Mouse (Mus musculus) limb, embryonic 14.5 days (tissue): ENCODE measurements around the gene Eprs. TPM values are rescaled to one million over a fixed set of nuclear protein-coding genes. Genes with fewer than 3 reads are reported as not detected.

Experiments
- ATAC-seq: fragments of 200-750 bp; cut with Nextera tagmentation; 2 replicates; pipeline ENCODE4 v1.8.0; 2017; ENCODE audit warnings: low read depth, moderate number of reproducible peaks, moderate TSS enrichment; ENCODE audit not compliant: low FRiP score
- DNase-seq: peaks from one replicate; pipeline ENCODE4 v3.0.0-alpha.2; 2015; ENCODE audit warnings: low spot score
- H3K27ac ChIP-seq: fragments of 300-500 bp; sonication (generic); replicated peaks from 2 replicates; pipeline ENCODE4 v1.5.1; 2014; ENCODE audit warnings: low read depth, mild to moderate bottlenecking, low read length, moderate library complexity, mixed read lengths
- H3K27me3 ChIP-seq: fragments of 300-500 bp; sonication (generic); 2 replicates; pipeline ENCODE4 v1.6.1; 2014; ENCODE audit warnings: low read length, mixed read lengths; ENCODE audit not compliant: control insufficient read depth, insufficient read depth
- H3K36me3 ChIP-seq: fragments of 300-500 bp; sonication (generic); 2 replicates; pipeline ENCODE4 v1.6.1; 2014; ENCODE audit warnings: mild to moderate bottlenecking, low read length, moderate library complexity, mixed read lengths; ENCODE audit not compliant: control insufficient read depth, insufficient read depth
- H3K4me1 ChIP-seq: fragments of 300-500 bp; sonication (generic); 2 replicates; pipeline ENCODE4 v1.6.1; 2014; ENCODE audit warnings: antibody characterized with exemption, low read length, mixed read lengths; ENCODE audit not compliant: control insufficient read depth, insufficient read depth
- H3K4me2 ChIP-seq: fragments of 300-500 bp; sonication (generic); replicated peaks from 2 replicates; pipeline ENCODE4 v1.6.1; 2014; ENCODE audit warnings: low read depth, mild to moderate bottlenecking, low read length, moderate library complexity; ENCODE audit not compliant: severe bottlenecking
- H3K4me3 ChIP-seq: fragments of 300-500 bp; sonication (generic); replicated peaks from 2 replicates; pipeline ENCODE4 v1.5.1; 2014; ENCODE audit warnings: low read length
- H3K9ac ChIP-seq: fragments of 300-500 bp; sonication (generic); 2 replicates; pipeline ENCODE4 v1.6.1; 2014; ENCODE audit warnings: mild to moderate bottlenecking, low read depth, low read length, moderate library complexity; ENCODE audit not compliant: severe bottlenecking
- H3K9me3 ChIP-seq: fragments of 300-500 bp; sonication (generic); 2 replicates; pipeline ENCODE4 v1.6.1; 2016; ENCODE audit warnings: low read length; ENCODE audit not compliant: control insufficient read depth
- POLR2A ChIP-seq: fragments of 200-500 bp; IDR thresholded peaks from 2 replicates; pipeline ENCODE4 v1.8.0; 2012; ENCODE audit warnings: inconsistent platforms, mild to moderate bottlenecking, moderate library complexity, borderline replicate concordance; ENCODE audit not compliant: insufficient read depth, insufficient read length; ENCODE audit errors: extremely low read depth
- WGBS: fragments of 180-500 bp; shearing (Covaris S2); extraction: QIAGEN DNeasy Blood & Tissue Kit; methylation state at CpG from one replicate; pipeline ENCODE4 v1.1.7; 2014; 5-methylcytosine and 5-hydroxymethylcytosine counted together
- microRNA counts: library from miRNA; unstranded; fragments of <30 nt; microRNA quantifications from one replicate; lab custom pipeline; 2016
- microRNA-seq: library from miRNA; unstranded; fragments of <30 nt; microRNA quantifications from one replicate; pipeline ENCODE4, GENCODE M21; 2016
- polyA plus RNA-seq, 2 experiments: library from polyadenylated mRNA; depleted of rRNA in 1 of 2; stranded (reverse) in 1 of 2; unstranded in 1 of 2; fragments of >200 nt; fragmentation: Nextera tagmentation in 1 of 2; extraction: Ambion mirVana in 1 of 2; gene quantifications; 2 replicates each; pipeline versions ENCODE4 v1.2.1 to v1.2.3; 2012 to 2014

Eprs gene
- polyA plus RNA-seq, 2 experiments, result 50.4 to 142 TPM

GRCm38 (mm10) chr1:185472025-185472720, 109.3 kb downstream of the Eprs start:
- Histone ChIP-seq H3K36me3 (no peaks in the 10 kb centered on the region), H3K4me2 (no peak overlapping the region), H3K27me3 (no peaks in the 10 kb centered on the region), H3K9ac (no peak overlapping the region), H3K27ac (no peak overlapping the region), H3K4me1 (peaks cover 4% of the 10 kb centered on the region; the same call in 1 of the 2 replicates), H3K4me3 (no peak overlapping the region), H3K9me3 (no peaks in the 10 kb centered on the region)
- peak; percentile 17 for DNase-seq
- ATAC-seq, result no peak
- TF ChIP-seq POLR2A, result no peak
- WGBS, result 34% methylated on average over 8 of the region's 8 CpGs

DNA sequence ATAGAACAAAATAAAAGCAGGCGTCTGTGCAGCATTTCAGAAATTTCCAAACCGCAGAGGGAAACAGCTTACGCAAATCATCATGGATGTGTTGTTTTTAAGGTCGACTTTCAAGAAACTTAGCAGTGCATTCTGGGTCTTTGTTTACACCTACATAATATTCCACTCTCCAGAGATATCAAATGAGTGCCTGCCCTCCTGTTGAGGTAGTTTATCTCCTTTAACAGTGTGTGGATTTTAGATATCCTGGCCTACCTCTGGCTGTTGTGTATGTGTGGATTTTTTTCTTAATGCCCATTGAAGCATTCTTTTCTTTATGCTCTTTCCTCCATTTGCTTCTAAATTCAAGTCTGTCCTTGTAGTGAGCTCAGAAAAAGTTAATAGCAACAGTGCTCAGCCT, 109.9 kb downstream of the Eprs start:
- Histone ChIP-seq H3K4me1 (peaks cover under 1% of the 10 kb centered on the region; the same call in 1 of the 2 replicates), H3K27ac (no peak overlapping the region), H3K36me3 (no peaks in the 10 kb centered on the region), H3K4me3 (no peak overlapping the region), H3K4me2 (no peak overlapping the region), H3K27me3 (no peaks in the 10 kb centered on the region), H3K9ac (no peak overlapping the region), H3K9me3 (no peaks in the 10 kb centered on the region)
- TF ChIP-seq POLR2A, result no peak
- ATAC-seq, result no peak
- 80% methylated on average over 4 of the region's 4 CpGs for WGBS
- no peak for DNase-seq

DNA sequence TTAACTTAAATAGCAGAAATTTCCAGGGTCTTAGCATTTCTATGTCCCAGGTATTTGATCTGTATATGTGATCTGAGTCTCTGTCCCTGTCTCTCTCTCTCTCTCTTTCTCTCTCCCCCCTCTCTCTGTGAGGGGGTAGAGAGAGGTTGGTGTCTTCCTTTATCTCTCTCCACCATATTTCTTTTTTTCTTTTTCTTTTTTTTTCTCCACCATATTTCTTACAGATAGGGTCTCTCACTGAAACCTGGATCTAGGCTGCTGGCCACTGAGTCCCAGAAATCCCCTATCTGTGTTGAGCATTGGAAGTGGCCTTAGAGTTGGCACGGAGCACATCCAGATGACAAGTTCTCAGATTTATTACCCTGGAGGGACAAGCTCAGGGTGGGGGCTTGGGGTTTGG, 110.6 kb downstream of the Eprs start:
- WGBS, result 94% methylated on average over 1 of the region's 1 CpGs
- Histone ChIP-seq H3K4me3 (no peak overlapping the region), H3K27ac (no peak overlapping the region), H3K36me3 (no peaks in the 10 kb centered on the region), H3K4me2 (no peak overlapping the region), H3K4me1 (no peaks in the 10 kb centered on the region), H3K9ac (no peak overlapping the region), H3K27me3 (no peaks in the 10 kb centered on the region), H3K9me3 (no peaks in the 10 kb centered on the region)
- DNase-seq (no peak), ATAC-seq (no peak)
- TF ChIP-seq POLR2A, result no peak

MicroRNA genes within 50 kb of the gene (microRNA counts, 519-probe panel; counts per million panel counts)
- microRNA mmu-miR-194 (lab: Ali Mortazavi, UCI), result 2,254 counts per million, percentile 37 among the panel's probes with 10 or more counts

Small RNA genes within 50 kb of the gene (microRNA-seq; reads per million reads assigned to microRNA genes)
- gene Mir194-1, result not detected
- gene Mir215, result 0.69 reads per million

Other genes with a start within 250 kb of the Eprs start
- gene Rab3gap2, start 158.9 kb upstream of the Eprs start, polyA plus RNA-seq (2012; rRNA removed), result 36.9 and 38.0 TPM in 2 replicates
- gene Rab3gap2, start 158.9 kb upstream of the Eprs start, polyA plus RNA-seq (2014; fragmentation: Nextera tagmentation; extraction: Ambion mirVana), result 24.9 and 26.3 TPM in 2 replicates
- gene Iars2, start 33.6 kb upstream of the Eprs start, polyA plus RNA-seq (2012; rRNA removed), result 23.6 and 26.7 TPM in 2 replicates
- 29.0 and 33.4 TPM in 2 replicates for gene Iars2, start 33.6 kb upstream of the Eprs start, polyA plus RNA-seq (2014; fragmentation: Nextera tagmentation; extraction: Ambion mirVana)
- gene Bpnt1, start 30.9 kb upstream of the Eprs start, polyA plus RNA-seq (2012; rRNA removed), result 27.0 and 30.1 TPM in 2 replicates
- 8.8 and 11.6 TPM in 2 replicates for gene Bpnt1, start 30.9 kb upstream of the Eprs start, polyA plus RNA-seq (2014; fragmentation: Nextera tagmentation; extraction: Ambion mirVana)
- gene Slc30a10, start 91.8 kb downstream of the Eprs start, polyA plus RNA-seq (2012; rRNA removed), result 0.70 and 0.74 TPM in 2 replicates
- gene Slc30a10, start 91.8 kb downstream of the Eprs start, polyA plus RNA-seq (2014; fragmentation: Nextera tagmentation; extraction: Ambion mirVana), result 0.26 and 0.36 TPM in 2 replicates